ENCODE assay signal across 24 mouse cellular contexts in genomic region chr17:50142553-50142952, GRCm38 (mm10). TPM values are rescaled to one million over a fixed set of nuclear protein-coding genes. Genes with fewer than 3 reads are reported as not detected.
DNase-seq lines count a peak whose midpoint lies in the region; ATAC-seq and TF ChIP-seq lines count a peak whose summit lies in the region.
"Had no signal": no experiment of that assay in that cellular context is flagged by ENCODE, and none has a peak within 500 bp of the region (broad histone marks: within the 10 kb centered on the region; RNA-seq: fewer than 3 reads in every experiment).

No protein-coding gene starts in this region.

- TF ChIP-seq CTCF in gastrocnemius, adult 2 months (IDR thresholded peaks at IDR 0.05): no peak
- no peak for TF ChIP-seq CTCF in liver, postnatal 0 days (IDR thresholded peaks at IDR 0.05; ENCODE audit: low read depth)

- no peak overlapping the region for H3K4me2 ChIP-seq in heart, embryonic 15.5 days
- H3K4me2 ChIP-seq in liver, postnatal 0 days (ENCODE audit: low read depth, low read length): no peak overlapping the region
- H3K4me2 ChIP-seq: embryonic facial prominence, embryonic 13.5 days; hindbrain, embryonic 12.5 days; limb, embryonic 12.5 days; midbrain, embryonic 15.5 days had no signal

- no peak overlapping the region for H3K9ac ChIP-seq in heart, embryonic 15.5 days
- H3K9ac ChIP-seq in liver, postnatal 0 days (replicated peaks): no peak overlapping the region
- H3K9ac ChIP-seq: embryonic facial prominence, embryonic 13.5 days; hindbrain, embryonic 12.5 days; limb, embryonic 12.5 days; midbrain, embryonic 15.5 days had no signal

- H3K27me3 ChIP-seq in heart, embryonic 15.5 days: no peaks in the 10 kb centered on the region
- peaks cover 6% of the 10 kb centered on the region; the same call in 1 of the 2 replicates for H3K27me3 ChIP-seq in heart, embryonic 10.5 days (ENCODE audit: insufficient read depth, poor library complexity, severe bottlenecking)
- H3K27me3 ChIP-seq in liver, postnatal 0 days (ENCODE audit: insufficient read depth, low read length): no peaks in the 10 kb centered on the region
- H3K27me3 ChIP-seq: embryonic facial prominence, embryonic 13.5 days; hindbrain, embryonic 12.5 days; limb, embryonic 12.5 days; midbrain, embryonic 15.5 days had no signal

- H3K4me1 ChIP-seq in heart, embryonic 15.5 days (replicated peaks): no peaks in the 10 kb centered on the region
- no peaks in the 10 kb centered on the region for H3K4me1 ChIP-seq in heart, embryonic 10.5 days
- H3K4me1 ChIP-seq in liver, postnatal 0 days (ENCODE audit: insufficient read depth): no peaks in the 10 kb centered on the region
- H3K4me1 ChIP-seq: hindbrain, embryonic 12.5 days; midbrain, embryonic 15.5 days had no signal

- no peak for DNase-seq in gastrocnemius, adult 2 months
- DNase-seq in gastrocnemius, postnatal 14 days: no peak
- no peak for DNase-seq in heart, embryonic 10.5 days (ENCODE audit: low spot score)
- DNase-seq in CD4-positive helper T cell, adult 2 months (ENCODE audit: low read depth, low spot score): peak; percentile 12
- DNase-seq in induced T-regulatory cell, adult 2 months (ENCODE audit: low read depth): peak; percentile 31
- DNase-seq in liver, postnatal 0 days: no peak
- DNase-seq: adrenal gland, postnatal 25 days; cerebellum, adult 18-20 months; cerebellum, postnatal 10 days; gastrocnemius, postnatal 10 days; right cerebral cortex, adult 18-20 months; thymus, adult 2 months had no signal

- no peak overlapping the region for H3K4me3 ChIP-seq in gastrocnemius, adult 2 months
- H3K4me3 ChIP-seq in heart, embryonic 15.5 days: no peak overlapping the region
- H3K4me3 ChIP-seq in heart, embryonic 10.5 days: no peak overlapping the region
- H3K4me3 ChIP-seq in liver, postnatal 0 days (ENCODE audit: low read depth, low read length): no peak overlapping the region
- H3K4me3 ChIP-seq: embryonic facial prominence, embryonic 13.5 days; erythroblast, embryonic 14.5 days; hindbrain, embryonic 12.5 days; layer of hippocampus, adult 2 months; left cerebral cortex, adult 2 months; limb, embryonic 12.5 days; midbrain, embryonic 15.5 days had no signal

- intact Hi-C loops in gastrocnemius, adult 2 months (cut with DNase I): loop anchor here (5.0 kb wide), 1 partner anchor 110 kb away; no protein-coding TSS in a partner anchor
- intact Hi-C loops in gastrocnemius, postnatal 14 days (cut with DNase I; ENCODE audit: low total_unique reads): no loop called here

- H3K36me3 ChIP-seq in heart, embryonic 15.5 days: peaks cover 19% of the 10 kb centered on the region
- peaks cover 3% of the 10 kb centered on the region; the same call in 1 of the 2 replicates for H3K36me3 ChIP-seq in heart, embryonic 10.5 days
- no peaks in the 10 kb centered on the region for H3K36me3 ChIP-seq in liver, postnatal 0 days (replicated peaks; ENCODE audit: insufficient read depth, low read length)
- H3K36me3 ChIP-seq: embryonic facial prominence, embryonic 13.5 days; hindbrain, embryonic 12.5 days; limb, embryonic 12.5 days; midbrain, embryonic 15.5 days had no signal

- H3K27ac ChIP-seq in gastrocnemius, adult 2 months: peak overlapping the region; percentile 86
- H3K27ac ChIP-seq in heart, embryonic 15.5 days: peak overlapping the region; percentile 6; the same call in 1 of the 2 replicates
- H3K27ac ChIP-seq in heart, embryonic 10.5 days: no peak overlapping the region
- no peak overlapping the region for H3K27ac ChIP-seq in liver, postnatal 0 days (ENCODE audit: low read depth)
- H3K27ac ChIP-seq: embryonic facial prominence, embryonic 13.5 days; hindbrain, embryonic 12.5 days; hindbrain, postnatal 0 days; layer of hippocampus, adult 2 months; left cerebral cortex, adult 2 months; limb, embryonic 12.5 days; macrophage; midbrain, embryonic 15.5 days had no signal

- 71% methylated on average over 8 of the region's 8 CpGs for WGBS in heart, embryonic 15.5 days
- 73% methylated on average over 8 of the region's 8 CpGs for WGBS in heart, embryonic 10.5 days
- WGBS in liver, postnatal 0 days (ENCODE audit: insufficient replicate concordance): 67% methylated on average over 8 of the region's 8 CpGs

- no peak for TF ChIP-seq EP300 in liver, postnatal 0 days (IDR thresholded peaks at IDR 0.05; ENCODE audit: low read depth)

- H3K9me3 ChIP-seq in heart, embryonic 15.5 days (replicated peaks): no peaks in the 10 kb centered on the region
- H3K9me3 ChIP-seq in heart, embryonic 10.5 days: no peaks in the 10 kb centered on the region
- H3K9me3 ChIP-seq in liver, postnatal 0 days (ENCODE audit: low read length): no peaks in the 10 kb centered on the region
- H3K9me3 ChIP-seq: embryonic facial prominence, embryonic 13.5 days; hindbrain, embryonic 12.5 days; limb, embryonic 12.5 days; midbrain, embryonic 15.5 days had no signal

- no peak for ATAC-seq in heart, embryonic 15.5 days (replicated peaks; ENCODE audit: insufficient number of reproducible peaks, insufficient read depth, low FRiP score, low read depth)
- no peak for ATAC-seq in liver, postnatal 0 days
- ATAC-seq in erythroblast, adult 5-6 weeks (replicated peaks; ENCODE audit: low FRiP score, poor library complexity, severe bottlenecking): no peak
- ATAC-seq: forebrain, embryonic 16.5 days; hindbrain, postnatal 0 days; midbrain, embryonic 15.5 days had no signal

RNA-seq across cellular contexts. Expression of gene Rftn1, which starts 47.9 kb away (rescaled TPM):
- total RNA-seq in gastrocnemius, adult 2 months (2021): 10 to 100 TPM; 11.4 to 16.9 TPM
- 10 to 100 TPM; 48.5 to 58.5 TPM for total RNA-seq in gastrocnemius, postnatal 14 days (2021)
- polyA plus RNA-seq in heart, embryonic 15.5 days (2015; fragmentation: Nextera tagmentation; extraction: Ambion mirVana): 29.7 and 32.9 TPM in 2 replicates
- 9.2 and 10.9 TPM in 2 replicates for polyA plus RNA-seq in heart, embryonic 10.5 days (2016; fragmentation: Nextera tagmentation; extraction: Ambion mirVana)
- polyA plus RNA-seq in liver, postnatal 0 days (2015; fragmentation: Nextera tagmentation; extraction: Ambion mirVana): 5.0 and 6.0 TPM in 2 replicates
- total RNA-seq in erythroblast, adult 5-6 weeks (2015; ENCODE audit: low replicate concordance): 0.19 and 2.7 TPM in 2 replicates
- total RNA-seq in erythroblast, adult 5-6 weeks (2017; ENCODE audit: low replicate concordance): 4.3 and 6.4 TPM in 2 replicates

Comparison
In these comparisons a context has a peak if more than half of its experiments do, and no peak if none do; other contexts are left out.
1. H3K27ac ChIP-seq: peak in gastrocnemius, adult 2 months (single experiment) and heart, embryonic 15.5 days (single experiment); none in heart, embryonic 10.5 days (single experiment) and liver, postnatal 0 days (single experiment).
2. DNase-seq: peak in CD4-positive helper T cell, adult 2 months (single experiment) and induced T-regulatory cell, adult 2 months (single experiment); none in gastrocnemius, adult 2 months (single experiment), gastrocnemius, postnatal 14 days (single experiment), heart, embryonic 10.5 days (single experiment) and liver, postnatal 0 days (single experiment).